Mouse (Mus musculus) neural tube, embryonic 14.5 days (tissue): Measurements from ENCODE around the gene Best1. TPM values are rescaled to one million over a fixed set of nuclear protein-coding genes. Genes with fewer than 3 reads are reported as not detected.

Source experiments
- ATAC-seq: fragments of 200-750 bp; cut with Nextera tagmentation; 2 replicates; pipeline ENCODE4 v1.8.0; 2017; ENCODE audit warnings: low read depth, mild to moderate bottlenecking, moderate TSS enrichment, moderate library complexity
- H3K27ac ChIP-seq: fragments of 300-500 bp; sonication (generic); 2 replicates; pipeline ENCODE4 v1.5.1; 2014; ENCODE audit warnings: low read depth, mild to moderate bottlenecking, control low read depth, low read length, moderate library complexity, mixed read lengths
- H3K27me3 ChIP-seq: fragments of 300-500 bp; sonication (generic); 2 replicates; pipeline ENCODE4 v1.6.1; 2014; ENCODE audit warnings: low read length; ENCODE audit not compliant: control insufficient read depth, insufficient read depth
- H3K36me3 ChIP-seq: fragments of 300-500 bp; sonication (generic); 2 replicates; pipeline ENCODE4 v1.6.1; 2014; ENCODE audit warnings: low read length, mixed read lengths; ENCODE audit not compliant: control insufficient read depth, insufficient read depth
- H3K4me1 ChIP-seq: fragments of 300-500 bp; sonication (generic); 2 replicates; pipeline ENCODE4 v1.6.1; 2014; ENCODE audit warnings: low read length; ENCODE audit not compliant: control insufficient read depth, insufficient read depth
- H3K4me2 ChIP-seq: fragments of 300-500 bp; sonication (generic); 2 replicates; pipeline ENCODE4 v1.6.1; 2014; ENCODE audit warnings: mild to moderate bottlenecking, low read depth, low read length, control low read depth
- H3K4me3 ChIP-seq: fragments of 300-500 bp; sonication (generic); 2 replicates; pipeline ENCODE4 v1.5.1; 2014; ENCODE audit warnings: low read depth, low read length, control low read depth, mixed read lengths
- H3K9ac ChIP-seq: fragments of 300-500 bp; sonication (generic); replicated peaks from 2 replicates; pipeline ENCODE4 v1.6.1; 2014; ENCODE audit warnings: low read depth, mild to moderate bottlenecking, control low read depth, low read length, mixed read lengths
- H3K9me3 ChIP-seq: fragments of 300-500 bp; sonication (generic); 2 replicates; pipeline ENCODE4 v1.6.1; 2016; ENCODE audit warnings: low read length; ENCODE audit not compliant: control insufficient read depth
- WGBS: fragments of 180-500 bp; shearing (Covaris S2); extraction: QIAGEN DNeasy Blood & Tissue Kit; methylation state at CpG from one replicate; pipeline ENCODE4 v1.1.7; 2014; 5-methylcytosine and 5-hydroxymethylcytosine counted together
- polyA plus RNA-seq: library from polyadenylated mRNA; unstranded; fragments of >200 nt; fragmentation: Nextera tagmentation; extraction: Ambion mirVana; gene quantifications from 2 replicates; pipeline ENCODE4 v1.2.1, GENCODE M21; 2014

Gene Best1
- polyA plus RNA-seq, 1 experiment from 2014 or later, result 2.3 TPM

GRCm38 (mm10) chr19:9937428-9937827, 64.0 kb downstream of the Best1 start:
- no peak overlapping the region for H3K4me3 ChIP-seq
- H3K4me2 ChIP-seq, result no peak overlapping the region
- no peak overlapping the region for H3K27ac ChIP-seq
- no peak for ATAC-seq
- no peaks in the 10 kb centered on the region for H3K9me3 ChIP-seq
- no peaks in the 10 kb centered on the region for H3K4me1 ChIP-seq
- H3K27me3 ChIP-seq, result no peaks in the 10 kb centered on the region
- 65% methylated on average over 5 of the region's 5 CpGs for WGBS
- H3K9ac ChIP-seq, result no peak overlapping the region
- no peaks in the 10 kb centered on the region for H3K36me3 ChIP-seq

- H3K4me2 ChIP-seq, result no peak overlapping the region
- no peak overlapping the region for H3K9ac ChIP-seq
- 82% methylated on average over 5 of the region's 5 CpGs for WGBS
- no peak for ATAC-seq
- no peaks in the 10 kb centered on the region for H3K27me3 ChIP-seq
- H3K9me3 ChIP-seq, result no peaks in the 10 kb centered on the region
- H3K27ac ChIP-seq, result no peak overlapping the region
- no peaks in the 10 kb centered on the region for H3K36me3 ChIP-seq
- H3K4me3 ChIP-seq, result no peak overlapping the region
- H3K4me1 ChIP-seq, result no peaks in the 10 kb centered on the region
Observed at GRCm38 (mm10) chr19:9936579-9936978, 64.9 kb downstream of the Best1 start.

Other genes starting within 250 kb of the Best1 start
- not detected in 2 replicates for gene Scgb2a2, start 154.1 kb downstream of the Best1 start, polyA plus RNA-seq
- 16.2 and 16.8 TPM in 2 replicates for gene Incenp, start 102.1 kb downstream of the Best1 start, polyA plus RNA-seq
- 1,462 and 1,732 TPM in 2 replicates for gene Fth1, start 21.0 kb downstream of the Best1 start, polyA plus RNA-seq
- gene Rab3il1, start within 50 bp of the Best1 start, polyA plus RNA-seq, result 13.6 and 23.2 TPM in 2 replicates
- gene Fads3, start 39.9 kb upstream of the Best1 start, polyA plus RNA-seq, result 19.3 and 19.5 TPM in 2 replicates
- 48.5 and 55.3 TPM in 2 replicates for gene Fads2, start 100.1 kb upstream of the Best1 start, polyA plus RNA-seq
- 148 and 165 TPM in 2 replicates for gene Fads1, start 181.3 kb upstream of the Best1 start, polyA plus RNA-seq
- 331 and 349 TPM in 2 replicates for gene Tmem258, start 202.4 kb upstream of the Best1 start, polyA plus RNA-seq
- 18.0 and 21.0 TPM in 2 replicates for gene Fen1, start 202.5 kb upstream of the Best1 start, polyA plus RNA-seq
- 0.76 and 0.95 TPM in 2 replicates for gene Myrf, start 239.1 kb upstream of the Best1 start, polyA plus RNA-seq